Mouse (Mus musculus): Measurements from ENCODE around the gene Rhof.

Rhof gene

GRCm38 (mm10) chr5:123135471-123136360 lies 3.2 kb upstream of the Rhof start:
- DNase-seq (ENCODE audit: low spot score in 2 of 2) = peak in 1 of 2 experiments; percentile 63

DNA sequence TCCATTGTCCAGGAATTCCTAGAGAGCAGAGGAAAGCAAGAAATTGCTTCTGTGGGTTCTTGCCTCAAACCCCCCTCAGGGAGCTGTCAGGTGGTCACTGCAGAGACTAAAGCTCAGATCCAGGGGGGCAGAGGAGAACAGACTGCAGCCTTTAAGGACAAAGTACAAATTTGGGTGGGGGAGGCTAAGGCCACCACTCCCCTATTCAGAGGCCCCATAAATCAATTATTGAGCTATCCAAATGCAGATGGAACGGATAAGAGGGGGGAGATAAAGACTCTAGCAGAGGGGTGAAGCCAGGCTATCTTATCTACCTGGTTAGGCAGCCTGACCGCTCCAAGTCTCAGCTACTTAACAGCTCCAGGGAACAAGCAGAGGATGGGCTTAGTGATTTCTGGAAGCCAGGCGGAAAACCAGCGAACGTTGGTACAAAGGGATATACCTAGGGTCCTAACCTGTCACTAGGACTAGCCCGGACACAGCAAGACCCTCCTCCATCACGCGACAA lies 2.4 kb upstream of the Rhof start:
- DNase-seq (ENCODE audit: low spot score in 2 of 2) = no peak

GRCm38 (mm10) chr5:123134186-123134874 lies 1.8 kb upstream of the Rhof start:
- DNase-seq (ENCODE audit: low spot score in 2 of 2) = peak in 1 of 2 experiments; percentile 71

- no peak for DNase-seq (ENCODE audit: low spot score in 2 of 2)
Measured at GRCm38 (mm10) chr5:123133784-123134143, 1.3 kb upstream of the Rhof start.

DNA sequence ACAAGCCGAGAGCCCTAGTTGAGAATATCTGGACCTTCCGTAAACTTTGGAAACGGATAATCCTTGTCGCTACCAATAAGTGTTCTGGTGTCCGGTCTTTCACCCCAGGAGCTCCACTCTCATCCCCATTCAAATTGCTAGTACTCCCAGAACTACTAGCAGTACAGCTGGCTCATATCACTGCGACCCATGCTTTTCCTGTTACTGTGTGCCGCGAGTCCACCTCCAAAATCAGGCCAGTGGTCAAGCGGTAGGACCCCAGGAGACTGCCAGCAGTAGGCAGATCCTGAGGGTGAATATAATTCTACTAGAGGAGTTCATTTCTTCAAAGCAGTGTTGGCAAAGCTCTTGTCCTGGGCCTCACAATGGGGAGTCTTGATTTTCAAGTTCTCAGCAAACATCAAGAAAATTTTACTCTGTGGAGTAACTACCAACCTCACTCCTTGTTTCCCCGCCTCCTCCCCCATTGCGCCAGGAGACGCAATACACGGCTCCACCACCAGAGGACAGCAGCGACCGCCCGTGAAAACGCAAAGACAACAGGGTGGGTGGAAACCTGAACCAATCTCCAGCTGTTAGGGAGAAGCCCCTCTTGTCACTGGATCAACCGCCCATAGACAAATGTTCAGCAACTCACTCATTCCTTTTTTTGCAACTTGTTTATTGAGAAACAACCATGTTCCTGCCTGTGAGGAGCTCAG lies 741 bp upstream of the Rhof start:
- DNase-seq (ENCODE audit: low spot score in 2 of 2) = peak; percentile 88 to 94

GRCm38 (mm10) chr5:123130814-123131148 lies 1.7 kb downstream of the Rhof start:
- no peak for DNase-seq (ENCODE audit: low spot score in 2 of 2)

- DNase-seq (ENCODE audit: low spot score in 2 of 2) = no peak
Measured at GRCm38 (mm10) chr5:123130030-123130813, 2.3 kb downstream of the Rhof start.

- DNase-seq (ENCODE audit: low spot score in 2 of 2) = no peak
Measured at GRCm38 (mm10) chr5:123129170-123129757, 3.2 kb downstream of the Rhof start.

GRCm38 (mm10) chr5:123128426-123129169 lies 3.9 kb downstream of the Rhof start:
- DNase-seq (ENCODE audit: low spot score in 2 of 2) = no peak

DNA sequence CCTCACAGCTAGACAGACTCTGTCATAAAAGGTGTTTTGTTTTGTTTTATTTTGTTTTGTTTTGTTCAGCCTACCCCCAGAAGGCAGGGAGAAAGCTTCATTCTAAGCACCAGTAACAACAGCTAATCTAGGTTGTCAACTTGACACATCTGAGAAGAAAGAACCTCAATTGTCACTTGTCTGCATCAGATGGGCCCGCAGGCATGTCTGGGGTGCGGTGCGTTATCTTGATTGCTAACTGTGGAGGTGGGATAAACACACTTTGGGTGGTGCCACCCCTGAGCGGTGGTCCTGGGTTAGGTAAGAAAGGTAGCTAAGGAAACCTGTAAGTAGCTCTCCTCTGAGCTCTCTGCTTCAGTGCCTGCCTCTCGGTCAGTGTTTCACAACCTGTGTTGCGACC lies 5.5 kb downstream of the Rhof start:
- DNase-seq (ENCODE audit: low spot score in 2 of 2) = no peak

DNA sequence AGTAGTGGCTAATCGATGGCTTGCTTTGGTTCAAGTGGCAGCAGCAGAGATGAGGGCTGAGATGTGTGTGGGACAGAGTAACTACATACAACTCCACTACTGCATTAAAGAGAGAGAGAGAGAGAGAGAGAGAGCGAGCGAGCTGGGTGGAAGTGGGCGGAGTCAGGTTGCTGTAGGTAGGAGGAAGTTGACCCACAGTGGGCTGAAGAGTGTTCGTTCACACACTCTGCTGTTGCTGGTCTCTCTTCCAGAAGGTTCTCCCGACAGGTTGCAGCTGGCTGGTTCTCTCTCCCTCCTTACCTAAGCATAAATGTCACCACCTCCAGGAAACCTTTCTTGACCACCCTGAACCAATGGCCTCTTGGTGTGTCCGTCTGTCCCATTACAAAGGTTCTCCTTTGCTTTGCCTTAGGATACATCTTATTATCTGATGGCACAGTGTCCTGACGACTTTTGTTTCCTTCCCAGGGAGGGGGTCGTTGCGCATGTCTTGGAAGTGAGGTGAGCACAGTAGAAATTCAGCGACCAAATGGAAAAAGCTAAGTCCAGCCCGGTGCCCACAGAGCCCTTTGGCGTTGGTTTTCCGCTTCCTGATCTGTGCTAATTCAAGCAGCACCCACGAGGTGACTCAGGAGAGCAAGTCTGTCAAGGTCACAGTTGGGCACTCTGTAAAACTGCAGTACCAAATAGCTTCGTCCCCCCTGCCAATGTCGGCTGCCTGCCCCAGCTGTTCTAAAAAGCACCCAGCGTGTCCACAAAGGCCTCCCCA lies 6.7 kb downstream of the Rhof start:
- DNase-seq (ENCODE audit: low spot score in 2 of 2) = no peak

DNA sequence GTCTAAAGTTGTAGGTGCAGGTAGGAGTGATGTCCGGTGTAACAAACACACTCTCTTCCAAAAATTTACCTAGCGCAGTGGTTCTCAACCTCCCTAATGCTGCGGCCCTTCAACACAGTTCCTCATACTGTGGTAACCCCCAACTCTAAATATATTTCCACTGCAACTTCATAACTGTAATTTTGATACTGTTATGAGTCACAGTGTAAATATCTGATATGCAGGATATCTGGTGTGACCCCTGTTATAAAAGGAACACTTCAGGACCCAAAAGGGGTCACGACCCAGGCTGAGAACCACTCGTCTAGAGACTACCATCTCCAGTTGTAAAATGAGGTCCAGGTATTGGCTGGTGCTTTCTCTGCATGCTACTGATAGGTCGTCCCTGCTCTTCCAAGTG lies 7.4 kb downstream of the Rhof start:
- no peak for DNase-seq (ENCODE audit: low spot score in 2 of 2)

DNA sequence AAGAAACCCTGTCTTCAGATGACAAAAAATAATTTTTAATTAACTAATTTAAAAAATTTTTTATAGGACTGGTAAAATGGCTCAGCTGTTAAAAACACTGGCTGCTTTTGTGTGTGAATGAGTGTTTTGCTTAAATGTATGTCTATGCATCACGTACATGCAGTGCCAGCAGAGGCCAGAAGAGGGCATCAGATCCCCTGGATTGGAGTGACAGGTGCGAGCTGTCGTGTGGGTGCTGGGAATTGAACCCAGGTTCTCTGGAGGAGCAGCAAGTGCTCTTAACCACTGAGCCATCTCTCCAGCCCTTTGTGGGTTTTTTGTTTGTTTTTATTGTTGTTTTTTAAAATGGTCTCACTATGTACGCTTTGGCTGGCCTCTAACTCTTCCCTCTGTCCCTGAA lies 10.3 kb downstream of the Rhof start:
- peak in 1 of 2 experiments; percentile 26 for DNase-seq (ENCODE audit: low spot score in 2 of 2)

DNA sequence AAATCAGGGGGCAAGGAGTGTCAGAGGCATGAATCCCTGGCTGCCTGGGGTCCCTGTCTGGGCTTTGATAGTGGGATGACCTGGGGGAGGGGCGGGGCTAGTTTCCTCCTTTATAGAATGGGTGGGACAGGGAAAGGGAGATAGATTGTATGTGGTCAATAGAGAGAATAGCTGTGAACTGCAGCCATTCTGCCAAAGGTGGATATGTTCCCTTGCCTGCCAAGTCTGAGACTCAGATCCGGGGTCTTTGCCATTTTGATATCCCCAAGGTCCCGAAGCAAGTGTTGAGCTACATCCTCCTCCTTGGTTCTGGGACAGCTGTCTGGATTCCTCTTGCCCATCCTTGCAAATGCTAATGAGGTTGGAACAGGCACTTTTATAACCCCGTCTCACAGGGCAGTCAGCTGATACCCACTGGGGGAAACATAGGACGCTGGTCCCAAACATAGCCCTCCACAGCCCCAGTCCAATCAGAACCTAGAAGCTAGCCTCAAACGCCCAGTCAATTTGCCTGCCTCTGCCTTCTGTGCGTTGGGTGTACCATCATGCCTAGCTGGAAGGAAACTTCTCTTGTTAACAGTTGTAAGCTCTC lies 11.8 kb downstream of the Rhof start:
- peak in 1 of 2 experiments; percentile 16 for DNase-seq (ENCODE audit: low spot score in 2 of 2)

GRCm38 (mm10) chr5:123118826-123119225 lies 13.7 kb downstream of the Rhof start:
- no peak for DNase-seq (ENCODE audit: low spot score in 2 of 2)

DNA sequence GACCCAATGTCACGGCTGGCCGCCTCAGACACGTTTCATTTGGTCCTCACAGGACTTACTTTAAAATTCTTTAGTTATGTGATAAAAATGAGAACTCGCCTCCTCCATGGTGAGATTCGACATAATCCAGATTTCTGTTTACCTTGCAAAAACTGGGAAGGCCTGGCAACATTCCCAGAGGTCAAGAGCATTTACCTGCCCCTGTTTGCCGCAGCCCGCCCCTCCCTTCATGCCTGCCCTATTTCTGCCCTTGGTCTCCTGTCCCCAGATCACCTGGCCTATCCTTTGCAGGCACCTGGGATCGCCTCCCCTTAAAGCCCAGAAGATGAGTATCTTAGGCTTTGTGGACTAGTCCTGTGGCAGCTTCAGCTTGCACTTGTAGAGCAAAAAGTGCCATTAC lies 14.7 kb downstream of the Rhof start:
- no peak for DNase-seq (ENCODE audit: low spot score in 2 of 2)

DNA sequence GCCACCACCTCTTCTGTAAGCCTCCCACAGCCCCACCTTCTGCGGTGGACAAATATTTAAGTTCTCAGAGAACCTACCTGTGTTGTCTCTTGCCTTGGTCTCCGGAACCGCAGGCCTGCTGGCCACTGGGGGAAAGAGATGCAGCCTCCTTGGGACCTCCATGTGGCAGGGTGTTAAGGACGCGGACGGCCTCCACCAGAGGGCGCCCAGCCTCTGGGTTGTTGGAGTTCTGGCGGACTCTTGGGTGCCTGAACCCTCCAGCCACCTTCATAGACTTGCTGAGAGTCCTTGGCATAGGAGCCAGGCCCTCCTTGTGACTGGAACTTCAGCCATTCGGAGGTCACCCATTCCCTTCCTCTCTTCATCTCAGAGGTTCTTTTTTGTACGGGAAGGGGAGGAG lies 15.2 kb downstream of the Rhof start:
- DNase-seq (ENCODE audit: low spot score in 2 of 2) = peak; percentile 59 to 82

DNA sequence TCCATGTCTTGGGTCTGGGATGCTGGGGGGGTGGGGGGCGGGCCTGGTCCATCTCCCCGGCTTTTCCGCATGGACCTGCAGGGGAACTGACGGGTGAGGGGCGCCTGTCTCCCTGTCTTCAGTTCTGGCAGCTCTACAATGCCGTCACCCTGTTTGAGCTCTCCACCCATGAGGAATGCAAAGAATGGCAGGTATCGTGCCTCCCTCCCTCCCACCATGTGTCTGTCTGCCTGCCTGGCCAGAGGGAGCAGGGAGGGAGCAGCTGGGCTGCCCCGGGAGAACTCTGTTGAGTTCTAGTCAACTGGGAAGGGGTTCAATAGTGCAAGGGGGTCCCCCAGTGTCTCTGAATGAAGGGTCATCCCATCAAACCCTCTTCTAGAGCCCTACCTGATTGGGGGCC lies 16.4 kb downstream of the Rhof start:
- DNase-seq (ENCODE audit: low spot score in 2 of 2) = no peak

GRCm38 (mm10) chr5:123114924-123115323 lies 17.6 kb downstream of the Rhof start:
- peak in 1 of 2 experiments; percentile 52 for DNase-seq (ENCODE audit: low spot score in 2 of 2)

All from cerebellum, postnatal 4 days (tissue).